Mouse (Mus musculus) intestine, embryonic 16.5 days (tissue): ENCODE measurements around the gene Hmgb1. TPM values are rescaled to one million over a fixed set of nuclear protein-coding genes. Genes with fewer than 3 reads are reported as not detected.

Source experiments
- ATAC-seq: fragments of 200-750 bp; cut with Nextera tagmentation; 2 replicates; pipeline ENCODE4 v1.8.0; 2017; ENCODE audit warnings: moderate TSS enrichment, moderate library complexity
- H3K27ac ChIP-seq: fragments of 300-500 bp; sonication (generic); 2 replicates; pipeline ENCODE4 v1.5.1; 2014; ENCODE audit warnings: mild to moderate bottlenecking, low read length
- H3K27me3 ChIP-seq: fragments of 300-500 bp; sonication (generic); replicated peaks from 2 replicates; pipeline ENCODE4 v1.6.1; 2014; ENCODE audit warnings: low read length, control low read depth, mixed read lengths; ENCODE audit not compliant: control insufficient read depth, insufficient read depth
- H3K36me3 ChIP-seq: fragments of 300-500 bp; sonication (generic); 2 replicates; pipeline ENCODE4 v1.6.1; 2014; ENCODE audit warnings: low read length, control low read depth; ENCODE audit not compliant: control insufficient read depth, insufficient read depth
- H3K4me1 ChIP-seq: fragments of 300-500 bp; sonication (generic); 2 replicates; pipeline ENCODE4 v1.6.1; 2014; ENCODE audit warnings: low read length, control low read depth, mixed read lengths; ENCODE audit not compliant: control insufficient read depth, insufficient read depth
- H3K4me2 ChIP-seq: fragments of 300-500 bp; sonication (generic); 2 replicates; pipeline ENCODE4 v1.6.1; 2014; ENCODE audit warnings: low read depth, low read length, control low read depth
- H3K4me3 ChIP-seq: fragments of 300-500 bp; sonication (generic); 2 replicates; pipeline ENCODE4 v1.5.1; 2014; ENCODE audit warnings: mild to moderate bottlenecking, low read length
- H3K9ac ChIP-seq: fragments of 300-500 bp; sonication (generic); 2 replicates; pipeline ENCODE4 v1.6.1; 2014; ENCODE audit warnings: low read depth, low read length
- H3K9me3 ChIP-seq: fragments of 300-500 bp; sonication (generic); 2 replicates; pipeline ENCODE4 v1.6.1; 2016; ENCODE audit warnings: low read length, control low read depth; ENCODE audit not compliant: control insufficient read depth
- WGBS: fragments of 180-500 bp; shearing (Covaris S2); extraction: QIAGEN DNeasy Blood & Tissue Kit; methylation state at CpG from one replicate; pipeline ENCODE4 v1.1.7; 2014; 5-methylcytosine and 5-hydroxymethylcytosine counted together
- polyA plus RNA-seq: library from polyadenylated mRNA; unstranded; fragments of >200 nt; fragmentation: Nextera tagmentation; extraction: Ambion mirVana; gene quantifications from 2 replicates; pipeline ENCODE4 v1.2.1, GENCODE M21; 2015

Gene Hmgb1
- polyA plus RNA-seq, 1 experiment from 2014 or later: 921 TPM

DNA sequence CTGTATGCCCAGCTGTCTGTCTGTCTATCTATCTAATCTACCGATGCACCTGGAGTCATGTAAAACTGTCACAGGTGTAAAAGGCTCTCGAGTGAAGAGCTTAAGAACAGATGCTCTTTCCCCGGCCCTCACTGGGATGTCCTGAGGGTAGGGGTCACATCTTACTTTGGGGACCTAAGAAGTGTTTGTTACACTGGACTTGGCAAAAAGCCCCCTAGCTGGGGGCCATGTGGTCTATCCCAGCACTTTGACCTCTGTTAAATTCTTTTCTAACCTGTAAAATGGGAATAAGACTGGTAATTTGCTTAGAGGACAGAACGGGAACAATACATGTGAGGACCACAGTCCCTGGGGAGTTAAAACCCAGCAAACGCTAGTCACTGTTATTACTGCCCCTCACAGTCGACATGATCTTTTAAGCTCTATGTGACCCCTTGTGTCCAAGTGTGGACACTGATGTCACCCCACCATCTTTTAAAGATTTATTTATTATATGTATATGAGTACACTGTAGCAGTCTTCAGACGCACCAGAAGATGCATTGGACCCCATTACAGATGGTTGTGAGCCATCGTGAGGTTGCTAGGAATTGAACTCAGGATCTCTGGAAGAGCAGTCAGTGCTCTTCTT lies 80.1 kb downstream of the Hmgb1 start:
- Histone ChIP-seq H3K27ac (no peak overlapping the region), H3K9me3 (no peaks in the 10 kb centered on the region), H3K27me3 (no peaks in the 10 kb centered on the region), H3K4me2 (no peak overlapping the region), H3K4me1 (no peaks in the 10 kb centered on the region), H3K9ac (no peak overlapping the region), H3K4me3 (no peak overlapping the region), H3K36me3 (no peaks in the 10 kb centered on the region)
- ATAC-seq: no peak
- 84% methylated on average over 8 of the region's 8 CpGs for WGBS

DNA sequence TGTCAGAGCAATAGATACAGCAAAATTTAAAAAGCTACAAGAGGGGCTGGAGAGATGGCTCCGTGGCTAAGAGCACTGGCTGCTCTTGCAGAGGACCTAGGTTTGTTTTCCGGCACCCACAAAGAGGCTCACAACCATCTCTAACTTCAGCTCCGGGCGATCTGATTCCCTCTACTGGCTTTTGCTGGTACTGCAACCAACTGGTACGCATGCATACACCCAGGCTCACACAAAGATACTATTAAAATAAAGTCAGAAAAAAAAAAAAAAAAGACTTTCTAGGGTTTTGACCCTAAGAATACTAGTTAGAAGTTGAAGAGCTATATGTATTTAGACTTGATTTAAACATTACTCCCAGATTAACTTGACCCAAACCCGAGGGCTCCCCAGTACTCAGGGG lies 82.4 kb downstream of the Hmgb1 start:
- H3K9ac ChIP-seq: no peak overlapping the region
- no peaks in the 10 kb centered on the region for H3K9me3 ChIP-seq
- H3K36me3 ChIP-seq: no peaks in the 10 kb centered on the region
- no peak for ATAC-seq
- no peaks in the 10 kb centered on the region for H3K27me3 ChIP-seq
- H3K27ac ChIP-seq: no peak overlapping the region
- 89% methylated on average over 6 of the region's 6 CpGs for WGBS
- H3K4me1 ChIP-seq: no peaks in the 10 kb centered on the region
- H3K4me3 ChIP-seq: no peak overlapping the region
- H3K4me2 ChIP-seq: no peak overlapping the region

DNA sequence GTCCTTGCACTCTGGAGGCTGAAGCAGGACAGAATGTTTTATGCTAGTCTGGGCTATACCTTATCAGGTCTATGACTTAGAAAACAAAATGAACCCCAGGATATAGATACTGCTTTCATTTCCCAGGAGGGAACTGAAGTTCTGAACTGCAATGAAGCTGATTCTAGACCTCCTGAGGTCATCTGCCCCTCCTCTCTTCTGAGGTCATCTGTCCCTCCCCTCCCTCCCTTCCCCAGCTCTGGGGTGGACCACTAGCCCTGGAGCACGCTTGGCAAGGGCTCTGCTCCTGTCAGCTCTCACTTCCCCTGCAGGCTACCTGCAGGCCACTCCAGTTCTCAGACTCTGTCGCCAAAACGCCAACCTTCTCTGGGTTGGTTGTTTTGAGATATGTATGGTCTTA lies 84.2 kb downstream of the Hmgb1 start:
- H3K36me3 ChIP-seq: no peaks in the 10 kb centered on the region
- H3K4me1 ChIP-seq: no peaks in the 10 kb centered on the region
- ATAC-seq: no peak
- no peak overlapping the region for H3K4me3 ChIP-seq
- no peak overlapping the region for H3K4me2 ChIP-seq
- no peak overlapping the region for H3K9ac ChIP-seq
- 80% methylated on average over 3 of the region's 3 CpGs for WGBS
- no peaks in the 10 kb centered on the region for H3K27me3 ChIP-seq
- H3K27ac ChIP-seq: no peak overlapping the region
- H3K9me3 ChIP-seq: no peaks in the 10 kb centered on the region

DNA sequence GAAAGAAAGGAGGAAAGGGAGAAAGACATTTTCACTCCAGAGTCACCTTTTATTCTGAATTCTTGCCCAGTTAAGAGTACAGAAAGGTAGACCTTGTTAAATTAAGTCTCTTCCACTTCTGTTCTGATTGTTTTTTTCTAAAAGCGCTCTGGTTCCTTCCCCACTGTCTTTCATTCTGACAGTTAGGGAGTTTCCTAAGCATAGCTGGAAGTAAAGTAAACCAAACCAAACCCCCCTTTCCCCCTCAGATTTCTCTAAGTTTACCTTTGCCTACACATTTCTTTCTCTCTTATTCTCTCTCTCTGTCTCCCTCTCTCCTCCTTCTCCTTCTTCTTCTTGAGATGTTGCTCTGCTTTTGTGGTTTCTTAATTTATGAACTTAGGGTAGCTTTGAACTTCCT lies 85.3 kb downstream of the Hmgb1 start:
- Histone ChIP-seq H3K27ac (no peak overlapping the region), H3K4me1 (no peaks in the 10 kb centered on the region), H3K36me3 (no peaks in the 10 kb centered on the region), H3K9ac (no peak overlapping the region), H3K4me3 (no peak overlapping the region), H3K27me3 (no peaks in the 10 kb centered on the region), H3K4me2 (no peak overlapping the region), H3K9me3 (no peaks in the 10 kb centered on the region)
- WGBS: 50% methylated on average over 1 of the region's 1 CpGs
- no peak for ATAC-seq

DNA sequence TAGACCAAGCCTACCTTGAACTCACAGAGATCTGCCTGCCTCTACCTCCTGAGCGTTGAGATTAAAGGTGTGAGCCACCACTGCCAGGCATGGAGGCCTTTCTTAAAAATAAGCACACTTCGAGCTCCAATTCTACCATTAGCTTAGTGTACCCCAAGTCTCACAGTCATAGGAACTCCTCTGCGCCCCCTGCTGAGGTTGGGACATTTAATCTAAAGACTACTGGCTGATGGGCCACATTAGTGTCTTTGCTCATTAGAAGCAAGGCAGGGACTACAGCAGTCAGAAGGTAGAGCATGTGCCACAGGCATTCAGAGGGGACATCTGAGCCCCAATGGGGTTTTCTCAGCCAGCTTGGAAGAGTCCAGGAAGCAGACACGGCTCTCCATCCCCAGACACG lies 86.4 kb downstream of the Hmgb1 start:
- 85% methylated on average over 5 of the region's 5 CpGs for WGBS
- Histone ChIP-seq H3K4me1 (no peaks in the 10 kb centered on the region), H3K27me3 (no peaks in the 10 kb centered on the region), H3K4me2 (no peak overlapping the region), H3K36me3 (no peaks in the 10 kb centered on the region), H3K9ac (no peak overlapping the region), H3K9me3 (no peaks in the 10 kb centered on the region), H3K4me3 (no peak overlapping the region), H3K27ac (no peak overlapping the region)
- ATAC-seq: no peak

DNA sequence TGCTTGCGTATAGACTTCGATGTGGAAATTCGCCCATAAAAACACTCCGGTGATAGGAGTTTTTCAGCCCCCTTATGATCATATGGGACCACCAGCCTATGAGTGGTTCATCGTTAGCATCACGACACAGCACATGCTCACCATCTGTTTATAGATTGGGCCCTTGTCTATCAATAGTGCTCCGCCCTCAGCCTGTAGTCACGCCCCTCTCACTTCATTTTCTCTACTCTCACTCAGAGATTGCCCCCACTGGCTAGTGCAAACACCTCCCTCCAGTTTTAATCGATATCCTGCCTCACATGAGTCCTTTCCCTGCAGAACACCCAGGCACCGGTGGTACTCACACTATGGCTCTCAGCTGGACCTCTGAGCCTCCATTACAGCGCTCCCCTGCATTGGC lies 88.0 kb downstream of the Hmgb1 start:
- Histone ChIP-seq H3K4me2 (no peak overlapping the region), H3K9ac (no peak overlapping the region), H3K27me3 (no peaks in the 10 kb centered on the region), H3K9me3 (no peaks in the 10 kb centered on the region), H3K36me3 (no peaks in the 10 kb centered on the region), H3K4me3 (no peak overlapping the region), H3K4me1 (no peaks in the 10 kb centered on the region), H3K27ac (no peak overlapping the region)
- ATAC-seq: no peak
- 55% methylated on average over 11 of the region's 11 CpGs for WGBS

DNA sequence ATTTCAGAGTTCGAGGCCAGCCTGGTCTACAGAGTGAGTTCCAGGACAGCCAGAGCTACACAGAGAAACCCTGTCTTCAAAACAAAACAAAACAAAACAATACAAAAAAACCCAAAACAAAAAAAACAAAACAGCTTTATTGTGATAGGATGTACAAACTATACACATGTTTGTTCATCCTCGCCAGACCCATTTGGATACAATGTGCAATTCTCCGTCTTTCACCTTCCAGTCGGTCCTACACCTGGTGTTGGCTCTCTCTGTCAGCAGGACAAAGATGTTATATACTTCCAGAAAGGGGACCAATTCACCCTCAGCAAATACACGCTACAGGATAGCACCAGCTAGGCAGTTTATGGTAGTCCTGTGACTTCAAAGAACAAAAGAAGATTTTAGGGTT lies 91.4 kb downstream of the Hmgb1 start:
- H3K27me3 ChIP-seq: no peaks in the 10 kb centered on the region
- H3K9me3 ChIP-seq: no peaks in the 10 kb centered on the region
- no peak overlapping the region for H3K4me2 ChIP-seq
- H3K36me3 ChIP-seq: no peaks in the 10 kb centered on the region
- no peak overlapping the region for H3K27ac ChIP-seq
- 88% methylated on average over 5 of the region's 5 CpGs for WGBS
- no peak overlapping the region for H3K9ac ChIP-seq
- H3K4me3 ChIP-seq: no peak overlapping the region
- H3K4me1 ChIP-seq: no peaks in the 10 kb centered on the region
- no peak for ATAC-seq

DNA sequence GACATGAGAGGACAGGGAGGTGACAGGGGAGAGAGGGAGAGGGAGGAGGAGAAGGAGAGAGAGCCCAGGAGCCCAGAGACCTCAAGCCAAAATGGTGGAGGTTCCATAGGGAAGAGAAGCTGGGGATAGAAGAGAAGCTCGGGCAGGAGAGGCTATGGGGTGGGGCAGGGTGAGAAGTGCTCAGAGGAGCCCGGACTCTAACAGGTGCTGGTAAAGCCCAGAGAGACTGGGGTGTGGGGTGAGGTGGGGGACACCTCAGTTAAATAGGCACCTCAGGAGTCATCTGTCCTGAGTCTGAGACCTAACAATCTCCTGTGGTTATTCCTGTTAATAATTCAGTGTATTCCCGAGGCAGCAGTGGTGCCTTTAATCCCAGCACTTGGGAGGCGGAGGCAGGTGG lies 91.8 kb downstream of the Hmgb1 start:
- H3K9me3 ChIP-seq: no peaks in the 10 kb centered on the region
- H3K36me3 ChIP-seq: no peaks in the 10 kb centered on the region
- WGBS: 85% methylated on average over 4 of the region's 4 CpGs
- H3K27ac ChIP-seq: no peak overlapping the region
- no peaks in the 10 kb centered on the region for H3K27me3 ChIP-seq
- H3K9ac ChIP-seq: no peak overlapping the region
- no peak overlapping the region for H3K4me3 ChIP-seq
- H3K4me2 ChIP-seq: no peak overlapping the region
- no peak for ATAC-seq
- H3K4me1 ChIP-seq: no peaks in the 10 kb centered on the region

DNA sequence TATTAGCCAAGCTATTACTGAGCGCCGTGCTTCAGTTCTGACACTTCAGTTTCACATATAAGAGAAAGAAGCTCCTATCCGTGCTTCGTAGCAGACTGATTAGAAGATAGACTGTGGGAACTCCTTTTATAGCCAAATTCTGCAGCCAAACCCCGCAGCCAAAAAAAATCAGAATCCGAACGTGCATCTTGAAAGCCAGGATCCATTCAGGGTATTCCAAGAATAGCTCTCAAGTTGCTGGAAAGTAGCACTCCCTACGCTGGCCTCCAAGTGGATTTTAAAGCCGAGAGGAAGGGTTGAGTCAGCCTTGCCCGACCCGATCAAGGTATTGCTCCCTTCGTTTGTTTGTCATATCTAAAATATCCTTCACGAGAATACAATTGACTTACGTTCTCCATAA lies 93.0 kb downstream of the Hmgb1 start:
- no peak overlapping the region for H3K9ac ChIP-seq
- no peaks in the 10 kb centered on the region for H3K36me3 ChIP-seq
- H3K4me3 ChIP-seq: no peak overlapping the region
- 83% methylated on average over 14 of the region's 14 CpGs for WGBS
- H3K4me1 ChIP-seq: no peaks in the 10 kb centered on the region
- no peak for ATAC-seq
- no peaks in the 10 kb centered on the region for H3K27me3 ChIP-seq
- no peak overlapping the region for H3K4me2 ChIP-seq
- H3K9me3 ChIP-seq: no peaks in the 10 kb centered on the region
- no peak overlapping the region for H3K27ac ChIP-seq

DNA sequence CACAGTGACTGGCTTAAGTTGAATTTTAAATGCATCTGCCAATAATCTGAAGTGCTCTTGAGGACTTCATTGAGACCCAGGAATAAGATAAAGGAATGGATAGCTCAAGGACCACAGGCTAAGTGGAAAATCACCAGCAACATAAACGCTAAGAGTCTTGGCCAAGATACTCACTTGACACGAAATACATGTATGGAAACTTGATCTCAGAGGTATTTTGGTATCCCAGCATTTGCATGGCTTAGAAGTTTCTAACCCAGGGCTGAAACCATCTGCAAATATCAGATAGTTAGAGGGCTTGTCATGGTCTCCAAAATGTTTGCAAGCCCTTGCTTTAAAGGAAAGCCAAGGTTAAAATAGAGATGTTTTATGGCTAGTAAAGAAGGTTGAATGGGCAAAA lies 94.4 kb downstream of the Hmgb1 start:
- no peak for ATAC-seq
- H3K4me1 ChIP-seq: no peaks in the 10 kb centered on the region
- no peak overlapping the region for H3K9ac ChIP-seq
- WGBS: 78% methylated on average over 2 of the region's 2 CpGs
- H3K4me2 ChIP-seq: no peak overlapping the region
- no peaks in the 10 kb centered on the region for H3K9me3 ChIP-seq
- H3K36me3 ChIP-seq: no peaks in the 10 kb centered on the region
- H3K27ac ChIP-seq: no peak overlapping the region
- H3K4me3 ChIP-seq: no peak overlapping the region
- no peaks in the 10 kb centered on the region for H3K27me3 ChIP-seq
